In the genomic region with DNA sequence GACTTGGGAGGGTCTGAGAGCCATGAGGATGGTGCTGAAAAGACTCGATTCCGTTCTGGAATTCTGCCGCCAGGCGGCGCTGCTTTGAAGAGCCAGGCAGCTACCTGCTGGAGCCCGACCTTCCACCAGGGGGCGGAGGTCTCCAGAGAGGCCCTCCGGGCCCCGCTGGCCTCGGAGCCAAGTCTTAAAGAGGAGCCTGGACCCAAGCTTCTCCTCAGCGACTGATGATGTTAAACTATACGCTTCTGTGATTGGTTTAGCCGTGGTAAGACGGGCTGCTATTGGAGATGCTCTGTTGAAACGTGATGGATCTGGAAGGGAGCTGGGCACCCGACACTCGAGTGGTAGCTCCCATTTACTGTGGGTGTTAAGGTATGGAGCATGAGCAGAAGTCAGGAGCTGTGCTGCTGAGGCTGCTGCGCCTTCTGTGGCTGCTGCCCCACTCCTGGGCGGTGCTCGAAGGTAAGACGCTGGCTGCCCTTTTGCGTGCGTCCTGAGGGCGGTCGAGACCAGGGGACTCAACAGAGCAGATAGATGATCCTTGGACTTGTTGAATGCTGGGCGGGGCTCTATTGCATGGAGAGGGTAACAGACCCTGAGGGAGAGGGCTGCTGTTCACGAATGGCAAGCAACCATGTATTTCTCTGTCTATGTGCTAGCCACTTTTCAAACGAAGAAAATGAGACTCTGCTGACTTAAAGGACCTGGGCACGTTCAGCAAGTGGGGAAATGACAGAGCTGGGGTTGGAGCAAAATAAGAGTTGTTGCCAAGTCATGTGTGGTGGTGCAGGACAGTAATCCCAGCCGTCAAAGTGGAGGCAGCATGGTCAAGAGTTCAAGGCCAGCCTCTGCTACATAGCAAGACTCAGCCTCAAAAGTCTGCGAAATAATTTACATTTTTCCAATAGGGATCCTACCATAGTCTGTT, we compare ENCODE assay signal across 1 mouse cellular context.
TF ChIP-seq lines count a peak whose summit lies in the region.

No protein-coding gene starts in this region.

TF ChIP-seq in MEL, 35 proteins besides CTCF, POLR2A, EP300 and RAD21:
- TF ChIP-seq NELFE (IDR thresholded peaks at IDR 0.05; ENCODE audit: low read depth, low read length): peak; percentile 21; the same call in 1 of the 2 replicates
- no peak for TF ChIP-seq RCOR1 (IDR thresholded peaks at IDR 0.05; ENCODE audit: low read depth, low read length)
- no peak for TF ChIP-seq TCF12 (IDR thresholded peaks at IDR 0.05; ENCODE audit: low read depth, low read length)
- no peak for TF ChIP-seq ELF1 (IDR thresholded peaks at IDR 0.05; ENCODE audit: low read depth, low read length)
- TF ChIP-seq E2F4 (IDR thresholded peaks at IDR 0.05; ENCODE audit: borderline replicate concordance, low read depth, low read length): no peak
- TF ChIP-seq ETS1 (IDR thresholded peaks at IDR 0.05; ENCODE audit: low read depth, low read length): peak; percentile 47; the same call in 1 of the 2 replicates
- peak; percentile 61 for TF ChIP-seq TBP (IDR thresholded peaks at IDR 0.05; ENCODE audit: low read depth, low read length)
- TF ChIP-seq MEF2A (IDR thresholded peaks at IDR 0.05; ENCODE audit: extremely low read depth, insufficient replicate concordance, low read depth, low read length, poor library complexity, severe bottlenecking): no peak
- TF ChIP-seq POLR2AphosphoS5 (IDR thresholded peaks at IDR 0.05; ENCODE audit: borderline replicate concordance, low read depth, low read length): no peak
- peak; percentile 67 for TF ChIP-seq SIN3A (IDR thresholded peaks at IDR 0.05; ENCODE audit: low read length)
- TF ChIP-seq SMC3 (IDR thresholded peaks at IDR 0.05; ENCODE audit: low read depth, low read length): peak; percentile 100
- peak; percentile 96 for TF ChIP-seq CHD2 (IDR thresholded peaks at IDR 0.05; ENCODE audit: low read length)
- TF ChIP-seq MXI1 (IDR thresholded peaks at IDR 0.05; ENCODE audit: low read depth, low read length): no peak; the same call in 1 of the 2 replicates
- no peak for TF ChIP-seq ZKSCAN1 (IDR thresholded peaks at IDR 0.05; ENCODE audit: low read depth, low read length)
- TF ChIP-seq HCFC1 (IDR thresholded peaks at IDR 0.05; ENCODE audit: low read depth, low read length): no peak; the same call in 1 of the 2 replicates
- TF ChIP-seq BHLHE40 (IDR thresholded peaks at IDR 0.05; ENCODE audit: borderline replicate concordance, low read depth, low read length): peak; percentile 68; the same call in 1 of the 2 replicates
- no peak for TF ChIP-seq MAZ (IDR thresholded peaks at IDR 0.05; ENCODE audit: low read depth, low read length)
- 0 out of 2 replicates have a peak, but pooled peaks have one; percentile 7 for TF ChIP-seq GATA1 (IDR thresholded peaks at IDR 0.05; ENCODE audit: low read depth, low read length)
- peak; percentile 51; the same call in 1 of the 2 replicates for TF ChIP-seq MYC (IDR thresholded peaks at IDR 0.05; ENCODE audit: low read depth, low read length)
- no peak for TF ChIP-seq USF2 (IDR thresholded peaks at IDR 0.05; ENCODE audit: borderline replicate concordance in 1 of 2, insufficient read depth in 1 of 2, low read depth in 1 of 2, low read length in 2 of 2)
- no peak for TF ChIP-seq CHD1 (IDR thresholded peaks at IDR 0.05; ENCODE audit: low read depth, low read length)
- peak; percentile 97 for TF ChIP-seq ZC3H11A (IDR thresholded peaks at IDR 0.05; ENCODE audit: low read depth, low read length)
